Mouse (Mus musculus): ENCODE data around the gene Arl14.
"Not testable (repeated sequence)": the region's sequence is repeated elsewhere in the genome, so short reads cannot be mapped to it uniquely, and the experiment has no call there.

The Arl14 gene

GRCm38 (mm10) chr3:69213465-69213864, 8.8 kb upstream of the Arl14 start:
- no peak for DNase-seq (ENCODE audit: low spot score)

GRCm38 (mm10) chr3:69214566-69214965, 7.7 kb upstream of the Arl14 start:
- no peak for DNase-seq (ENCODE audit: low spot score)

GRCm38 (mm10) chr3:69222502-69222900, 282 bp downstream of the Arl14 start:
- DNase-seq (ENCODE audit: low spot score) = no peak

- no peak for DNase-seq (ENCODE audit: low spot score)
These were observed 768 bp downstream of the Arl14 start for GRCm38 (mm10) chr3:69222987-69223386.

- no peak for DNase-seq (ENCODE audit: low spot score)
These were observed 1.4 kb downstream of the Arl14 start for GRCm38 (mm10) chr3:69223666-69224065.

- no peak for DNase-seq (ENCODE audit: low spot score)
These were observed 2.8 kb downstream of the Arl14 start for GRCm38 (mm10) chr3:69225019-69225418.

GRCm38 (mm10) chr3:69226496-69226895, 4.3 kb downstream of the Arl14 start:
- DNase-seq (ENCODE audit: low spot score) = no peak

GRCm38 (mm10) chr3:69228002-69228401, 5.8 kb downstream of the Arl14 start:
- DNase-seq (ENCODE audit: low spot score) = no peak

GRCm38 (mm10) chr3:69231522-69232138, 9.4 kb downstream of the Arl14 start:
- DNase-seq (ENCODE audit: low spot score) = no peak

- not testable (repeated sequence) for DNase-seq (ENCODE audit: low spot score)
These were observed 11.5 kb downstream of the Arl14 start for GRCm38 (mm10) chr3:69233552-69234189.

GRCm38 (mm10) chr3:69234525-69234924, 12.3 kb downstream of the Arl14 start:
- DNase-seq (ENCODE audit: low spot score) = no peak

- no peak for DNase-seq (ENCODE audit: low spot score)
These were observed 13.6 kb downstream of the Arl14 start for GRCm38 (mm10) chr3:69235806-69236205.

- DNase-seq (ENCODE audit: low spot score) = no peak
These were observed 14.3 kb downstream of the Arl14 start for GRCm38 (mm10) chr3:69236491-69236890.

GRCm38 (mm10) chr3:69238141-69238851, 16.1 kb downstream of the Arl14 start:
- peak; percentile 87 for DNase-seq (ENCODE audit: low spot score)

- no peak for DNase-seq (ENCODE audit: low spot score)
These were observed 17.0 kb downstream of the Arl14 start for GRCm38 (mm10) chr3:69239246-69239645.

- DNase-seq (ENCODE audit: low spot score) = no peak
These were observed 18.8 kb downstream of the Arl14 start for GRCm38 (mm10) chr3:69241020-69241419.

GRCm38 (mm10) chr3:69253096-69253866, 31.1 kb downstream of the Arl14 start:
- no peak for DNase-seq (ENCODE audit: low spot score)

- no peak for DNase-seq (ENCODE audit: low spot score)
These were observed 32.5 kb downstream of the Arl14 start for GRCm38 (mm10) chr3:69254676-69255075.

GRCm38 (mm10) chr3:69257049-69257699, 35.0 kb downstream of the Arl14 start:
- DNase-seq (ENCODE audit: low spot score) = peak; percentile 87

GRCm38 (mm10) chr3:69263010-69263643, 40.9 kb downstream of the Arl14 start:
- no peak for DNase-seq (ENCODE audit: low spot score)

- not testable (repeated sequence) for DNase-seq (ENCODE audit: low spot score)
These were observed 42.1 kb downstream of the Arl14 start for GRCm38 (mm10) chr3:69264299-69264698.
